Mouse (Mus musculus) midbrain, embryonic 15.5 days (tissue): ENCODE data around the gene Crnn. TPM values are rescaled to one million over a fixed set of nuclear protein-coding genes. Genes with fewer than 3 reads are reported as not detected.

Experiments
- ATAC-seq: fragments of 200-750 bp; cut with Nextera tagmentation; replicated peaks from 2 replicates; pipeline ENCODE4 v1.8.0; 2017; ENCODE audit warnings: moderate TSS enrichment
- H3K27ac ChIP-seq: fragments of 300-500 bp; sonication (generic); 2 replicates; pipeline ENCODE4 v1.5.1; 2015; ENCODE audit warnings: mild to moderate bottlenecking, inconsistent platforms
- H3K27me3 ChIP-seq: fragments of 300-500 bp; sonication (generic); replicated peaks from 2 replicates; pipeline ENCODE4 v1.6.1; 2015; ENCODE audit warnings: inconsistent platforms
- H3K36me3 ChIP-seq: fragments of 300-500 bp; sonication (generic); replicated peaks from 2 replicates; pipeline ENCODE4 v1.6.1; 2015; ENCODE audit warnings: inconsistent platforms
- H3K4me1 ChIP-seq: fragments of 300-500 bp; sonication (generic); 2 replicates; pipeline ENCODE4 v1.6.1; 2015; ENCODE audit warnings: inconsistent platforms
- H3K4me2 ChIP-seq: fragments of 300-500 bp; sonication (generic); 2 replicates; pipeline ENCODE4 v1.6.1; 2015; ENCODE audit warnings: inconsistent platforms, mild to moderate bottlenecking, moderate library complexity
- H3K4me3 ChIP-seq: fragments of 300-500 bp; sonication (generic); 2 replicates; pipeline ENCODE4 v1.5.1; 2015; ENCODE audit warnings: mild to moderate bottlenecking, inconsistent platforms
- H3K9ac ChIP-seq: fragments of 300-500 bp; sonication (generic); 2 replicates; pipeline ENCODE4 v1.6.1; 2015; ENCODE audit warnings: mild to moderate bottlenecking, inconsistent platforms
- H3K9me3 ChIP-seq: fragments of 300-500 bp; sonication (generic); 2 replicates; pipeline ENCODE4 v1.6.1; 2016; ENCODE audit warnings: inconsistent platforms
- WGBS: fragments of 180-500 bp; shearing (Covaris S2); methylation state at CpG from one replicate; pipeline ENCODE4 v1.1.7; 2015; ENCODE audit warnings: mixed read lengths; 5-methylcytosine and 5-hydroxymethylcytosine counted together
- polyA plus RNA-seq: library from polyadenylated mRNA; unstranded; fragments of >200 nt; fragmentation: Nextera tagmentation; extraction: Ambion mirVana; gene quantifications from 2 replicates; pipeline ENCODE4 v1.2.1, GENCODE M21; 2015

Gene Crnn
- polyA plus RNA-seq, result not detected in 2 replicates

- H3K4me1 ChIP-seq, result no peaks in the 10 kb centered on the region
- no peak within 1 kb of the TSS for H3K9ac ChIP-seq
- no peak within 1 kb of the TSS for H3K4me3 ChIP-seq
- no peak for ATAC-seq
- H3K27me3 ChIP-seq, result no peaks in the 10 kb centered on the region
- WGBS, result 43% methylated on average over 1 of the region's 1 CpGs
- H3K9me3 ChIP-seq, result no peaks in the 10 kb centered on the region
- no peaks in the 10 kb centered on the region for H3K36me3 ChIP-seq
- no peak within 1 kb of the TSS for H3K27ac ChIP-seq
- H3K4me2 ChIP-seq, result no peak within 1 kb of the TSS
Measured at GRCm38 (mm10) chr3:93144510-93145051, at the start of gene Crnn. Gene Crnn (plus strand): TSS chr3:93144787.

GRCm38 (mm10) chr3:93096447-93096846 lies 48.1 kb upstream of the Crnn start:
- Histone ChIP-seq H3K4me2 (no peak overlapping the region), H3K27me3 (no peaks in the 10 kb centered on the region), H3K4me1 (no peaks in the 10 kb centered on the region), H3K9me3 (no peaks in the 10 kb centered on the region), H3K36me3 (no peaks in the 10 kb centered on the region), H3K27ac (no peak overlapping the region), H3K9ac (no peak overlapping the region), H3K4me3 (no peak overlapping the region)
- 79% methylated on average over 2 of the region's 2 CpGs for WGBS
- no peak for ATAC-seq

- WGBS, result 43% methylated on average over 5 of the region's 5 CpGs
- Histone ChIP-seq H3K9me3 (no peaks in the 10 kb centered on the region), H3K27ac (no peak overlapping the region), H3K36me3 (no peaks in the 10 kb centered on the region), H3K4me2 (no peak overlapping the region), H3K4me3 (no peak overlapping the region), H3K4me1 (no peaks in the 10 kb centered on the region), H3K9ac (no peak overlapping the region), H3K27me3 (no peaks in the 10 kb centered on the region)
- ATAC-seq, result no peak
Measured at GRCm38 (mm10) chr3:93111668-93112067, 32.9 kb upstream of the Crnn start.

- H3K27ac ChIP-seq, result no peak overlapping the region
- no peaks in the 10 kb centered on the region for H3K27me3 ChIP-seq
- H3K9me3 ChIP-seq, result no peaks in the 10 kb centered on the region
- H3K36me3 ChIP-seq, result no peaks in the 10 kb centered on the region
- H3K4me1 ChIP-seq, result no peaks in the 10 kb centered on the region
- no peak for ATAC-seq
- no peak overlapping the region for H3K9ac ChIP-seq
- 6% methylated on average over 2 of the region's 2 CpGs for WGBS
- H3K4me3 ChIP-seq, result no peak overlapping the region
- no peak overlapping the region for H3K4me2 ChIP-seq
Measured at GRCm38 (mm10) chr3:93114481-93114880, 30.1 kb upstream of the Crnn start.

- Histone ChIP-seq H3K4me1 (no peaks in the 10 kb centered on the region), H3K9ac (no peak overlapping the region), H3K9me3 (no peaks in the 10 kb centered on the region), H3K4me2 (no peak overlapping the region), H3K4me3 (no peak overlapping the region), H3K27me3 (no peaks in the 10 kb centered on the region), H3K27ac (no peak overlapping the region), H3K36me3 (no peaks in the 10 kb centered on the region)
- no peak for ATAC-seq
- WGBS, result 54% methylated on average over 4 of the region's 4 CpGs
Measured at GRCm38 (mm10) chr3:93119101-93119500, 25.5 kb upstream of the Crnn start.

- WGBS, result 71% methylated on average over 4 of the region's 4 CpGs
- Histone ChIP-seq H3K27me3 (no peaks in the 10 kb centered on the region), H3K9ac (no peak overlapping the region), H3K36me3 (no peaks in the 10 kb centered on the region), H3K9me3 (no peaks in the 10 kb centered on the region), H3K27ac (no peak overlapping the region), H3K4me2 (no peak overlapping the region), H3K4me1 (no peaks in the 10 kb centered on the region), H3K4me3 (no peak overlapping the region)
- ATAC-seq, result no peak
Measured at GRCm38 (mm10) chr3:93128052-93128451, 16.5 kb upstream of the Crnn start.

GRCm38 (mm10) chr3:93129076-93129475 lies 15.5 kb upstream of the Crnn start:
- no peaks in the 10 kb centered on the region for H3K9me3 ChIP-seq
- no peaks in the 10 kb centered on the region for H3K36me3 ChIP-seq
- H3K4me2 ChIP-seq, result no peak overlapping the region
- no peak overlapping the region for H3K9ac ChIP-seq
- no peaks in the 10 kb centered on the region for H3K4me1 ChIP-seq
- no peaks in the 10 kb centered on the region for H3K27me3 ChIP-seq
- WGBS, result 49% methylated on average over 5 of the region's 5 CpGs
- H3K27ac ChIP-seq, result no peak overlapping the region
- no peak overlapping the region for H3K4me3 ChIP-seq
- no peak for ATAC-seq

- H3K4me2 ChIP-seq, result no peak overlapping the region
- H3K36me3 ChIP-seq, result no peaks in the 10 kb centered on the region
- no peaks in the 10 kb centered on the region for H3K4me1 ChIP-seq
- ATAC-seq, result peak; percentile 90
- H3K9me3 ChIP-seq, result no peaks in the 10 kb centered on the region
- no peaks in the 10 kb centered on the region for H3K27me3 ChIP-seq
- WGBS, result 8% methylated on average over 3 of the region's 3 CpGs
- H3K27ac ChIP-seq, result no peak overlapping the region
- H3K9ac ChIP-seq, result no peak overlapping the region
- H3K4me3 ChIP-seq, result no peak overlapping the region
Measured at GRCm38 (mm10) chr3:93130460-93130859, 14.1 kb upstream of the Crnn start.

- 86% methylated on average over 6 of the region's 6 CpGs for WGBS
- H3K4me2 ChIP-seq, result no peak overlapping the region
- H3K9ac ChIP-seq, result no peak overlapping the region
- no peaks in the 10 kb centered on the region for H3K9me3 ChIP-seq
- no peak overlapping the region for H3K27ac ChIP-seq
- no peak for ATAC-seq
- no peak overlapping the region for H3K4me3 ChIP-seq
- H3K4me1 ChIP-seq, result no peaks in the 10 kb centered on the region
- no peaks in the 10 kb centered on the region for H3K36me3 ChIP-seq
- H3K27me3 ChIP-seq, result no peaks in the 10 kb centered on the region
Measured at GRCm38 (mm10) chr3:93162502-93162901, 17.9 kb downstream of the Crnn start.

- no peak overlapping the region for H3K9ac ChIP-seq
- WGBS, result 70% methylated on average over 1 of the region's 1 CpGs
- no peaks in the 10 kb centered on the region for H3K4me1 ChIP-seq
- H3K36me3 ChIP-seq, result no peaks in the 10 kb centered on the region
- H3K4me2 ChIP-seq, result no peak overlapping the region
- H3K27me3 ChIP-seq, result no peaks in the 10 kb centered on the region
- no peak for ATAC-seq
- H3K27ac ChIP-seq, result no peak overlapping the region
- no peak overlapping the region for H3K4me3 ChIP-seq
- H3K9me3 ChIP-seq, result no peaks in the 10 kb centered on the region
Measured at GRCm38 (mm10) chr3:93162996-93163592, 18.5 kb downstream of the Crnn start.

GRCm38 (mm10) chr3:93180856-93181255 lies 36.3 kb downstream of the Crnn start:
- no peak overlapping the region for H3K9ac ChIP-seq
- no peaks in the 10 kb centered on the region for H3K27me3 ChIP-seq
- no peaks in the 10 kb centered on the region for H3K36me3 ChIP-seq
- no peak overlapping the region for H3K27ac ChIP-seq
- no peaks in the 10 kb centered on the region for H3K4me1 ChIP-seq
- WGBS, result 96% methylated on average over 4 of the region's 4 CpGs
- no peak for ATAC-seq
- H3K4me3 ChIP-seq, result no peak overlapping the region
- H3K4me2 ChIP-seq, result no peak overlapping the region
- no peaks in the 10 kb centered on the region for H3K9me3 ChIP-seq

GRCm38 (mm10) chr3:93196978-93197377 lies 52.4 kb downstream of the Crnn start, which contains the start of gene Flg2:
Gene Flg2 (plus strand): TSS chr3:93197278.
- no peaks in the 10 kb centered on the region for H3K27me3 ChIP-seq
- no peaks in the 10 kb centered on the region for H3K36me3 ChIP-seq
- no peak within 1 kb of the TSS for H3K27ac ChIP-seq
- 75% methylated on average over 3 of the region's 3 CpGs for WGBS
- no peak for ATAC-seq
- no peak within 1 kb of the TSS for H3K4me3 ChIP-seq
- no peak within 1 kb of the TSS for H3K4me2 ChIP-seq
- H3K9ac ChIP-seq, result no peak within 1 kb of the TSS
- no peaks in the 10 kb centered on the region for H3K4me1 ChIP-seq
- H3K9me3 ChIP-seq, result no peaks in the 10 kb centered on the region
